Mouse (Mus musculus) stomach, postnatal 0 days (tissue): ENCODE results near the gene Ndrg4. TPM values are rescaled to one million over a fixed set of nuclear protein-coding genes. Genes with fewer than 3 reads are reported as not detected.

Experiments used
- ATAC-seq: fragments of 200-750 bp; cut with Nextera tagmentation; 2 replicates; pipeline ENCODE4 v1.8.0; 2017; ENCODE audit not compliant: low FRiP score, low TSS enrichment
- DNase-seq: peaks from one replicate; pipeline ENCODE4 v3.0.0-alpha.2; 2016; ENCODE audit warnings: low spot score
- H3K27ac ChIP-seq: fragments of 300-500 bp; sonication (generic); replicated peaks from 2 replicates; pipeline ENCODE4 v1.5.1; 2014; ENCODE audit warnings: mild to moderate bottlenecking, control low read depth
- H3K27me3 ChIP-seq: fragments of 300-500 bp; sonication (generic); 2 replicates; pipeline ENCODE4 v1.6.1; 2014; ENCODE audit warnings: low read length; ENCODE audit not compliant: control insufficient read depth, insufficient read depth
- H3K36me3 ChIP-seq: fragments of 300-500 bp; sonication (generic); 2 replicates; pipeline ENCODE4 v1.6.1; 2014; ENCODE audit warnings: low read length, mixed read lengths; ENCODE audit not compliant: control insufficient read depth, insufficient read depth
- H3K4me1 ChIP-seq: fragments of 300-500 bp; sonication (generic); replicated peaks from 2 replicates; pipeline ENCODE4 v1.6.1; 2014; ENCODE audit warnings: antibody characterized with exemption; ENCODE audit not compliant: control insufficient read depth, insufficient read depth
- H3K4me2 ChIP-seq: fragments of 300-500 bp; sonication (generic); replicated peaks from 2 replicates; pipeline ENCODE4 v1.6.1; 2014; ENCODE audit warnings: low read depth, mild to moderate bottlenecking, control low read depth, moderate library complexity
- H3K4me3 ChIP-seq: fragments of 300-500 bp; sonication (generic); 2 replicates; pipeline ENCODE4 v1.5.1; 2014; ENCODE audit warnings: low read depth, low read length, control low read depth
- H3K9ac ChIP-seq: fragments of 300-500 bp; sonication (generic); 2 replicates; pipeline ENCODE4 v1.6.1; 2014; ENCODE audit warnings: mild to moderate bottlenecking, low read length, control low read depth, mixed read lengths
- H3K9me3 ChIP-seq: fragments of 300-500 bp; sonication (generic); 2 replicates; pipeline ENCODE4 v1.6.1; 2016; ENCODE audit warnings: low read length; ENCODE audit not compliant: control insufficient read depth
- CTCF ChIP-seq: IDR thresholded peaks from 2 replicates; pipeline ENCODE4 v1.5.1; 2016; ENCODE audit warnings: antibody characterized with exemption, low read depth, mild to moderate bottlenecking, moderate library complexity
- EP300 ChIP-seq: optimal IDR thresholded peaks from 2 replicates; pipeline ENCODE3; 2016; ENCODE audit warnings: antibody characterized with exemption
- WGBS: fragments of 180-500 bp; shearing (Covaris S2); extraction: QIAGEN DNeasy Blood & Tissue Kit; methylation state at CpG from one replicate; pipeline ENCODE4 v1.1.7; 2014; 5-methylcytosine and 5-hydroxymethylcytosine counted together
- polyA plus RNA-seq: library from polyadenylated mRNA; unstranded; fragments of >200 nt; fragmentation: Nextera tagmentation; extraction: Ambion mirVana; gene quantifications from 2 replicates; pipeline ENCODE4 v1.2.1, GENCODE M21; 2015

Ndrg4 gene
- polyA plus RNA-seq, 1 experiment from 2014 or later: 17.1 TPM

- peak; percentile 36 for DNase-seq
- ATAC-seq: peak; percentile 29; the same call in 1 of the 2 replicates
- 0 out of 2 replicates have a peak, but pooled peaks cover 3% of the 10 kb centered on the region for H3K4me1 ChIP-seq
- WGBS: 18% methylated on average over 21 of the region's 21 CpGs
- H3K27ac ChIP-seq: peak overlapping the region; percentile 67
- peak overlapping the region; percentile 93 for H3K4me2 ChIP-seq
- H3K9me3 ChIP-seq: no peaks in the 10 kb centered on the region
- TF ChIP-seq CTCF: no peak
- no peak for TF ChIP-seq EP300
- peak overlapping the region; percentile 83 for H3K9ac ChIP-seq
- H3K36me3 ChIP-seq: peaks cover 6% of the 10 kb centered on the region; the same call in 1 of the 2 replicates
- H3K27me3 ChIP-seq: no peaks in the 10 kb centered on the region
- peak overlapping the region; percentile 78 for H3K4me3 ChIP-seq
Measured at GRCm38 (mm10) chr8:95716546-95717335, 40.0 kb downstream of the Ndrg4 start.

- Histone ChIP-seq H3K4me2 (no peak overlapping the region), H3K36me3 (peaks cover 22% of the 10 kb centered on the region), H3K4me1 (no peaks in the 10 kb centered on the region), H3K9me3 (no peaks in the 10 kb centered on the region), H3K4me3 (no peak overlapping the region), H3K27ac (no peak overlapping the region), H3K27me3 (no peaks in the 10 kb centered on the region), H3K9ac (no peak overlapping the region)
- 71% methylated on average over 4 of the region's 4 CpGs for WGBS
- no peak for TF ChIP-seq CTCF
- no peak for TF ChIP-seq EP300
- no peak for ATAC-seq
- DNase-seq: no peak
Measured at GRCm38 (mm10) chr8:95727625-95728024, 50.8 kb downstream of the Ndrg4 start.

GRCm38 (mm10) chr8:95738596-95738995, 61.8 kb downstream of the Ndrg4 start:
- no peaks in the 10 kb centered on the region for H3K27me3 ChIP-seq
- no peaks in the 10 kb centered on the region for H3K4me1 ChIP-seq
- DNase-seq (peak; percentile 23), ATAC-seq (peak; percentile 64; the same call in 1 of the 2 replicates)
- no peaks in the 10 kb centered on the region for H3K9me3 ChIP-seq
- H3K9ac ChIP-seq: no peak overlapping the region
- TF ChIP-seq CTCF (peak; percentile 60), EP300 (no peak)
- WGBS: 68% methylated on average over 7 of the region's 7 CpGs
- H3K4me2 ChIP-seq: no peak overlapping the region
- peaks cover 19% of the 10 kb centered on the region for H3K36me3 ChIP-seq
- no peak overlapping the region for H3K4me3 ChIP-seq
- no peak overlapping the region for H3K27ac ChIP-seq

- ATAC-seq: no peak
- peaks cover 23% of the 10 kb centered on the region for H3K36me3 ChIP-seq
- 92% methylated on average over 7 of the region's 7 CpGs for WGBS
Measured at GRCm38 (mm10) chr8:95741732-95742131, 65.0 kb downstream of the Ndrg4 start.

GRCm38 (mm10) chr8:95748028-95748427, 71.2 kb downstream of the Ndrg4 start:
- Histone ChIP-seq H3K27ac (no peak overlapping the region), H3K9me3 (no peaks in the 10 kb centered on the region), H3K4me1 (no peaks in the 10 kb centered on the region), H3K9ac (no peak overlapping the region), H3K36me3 (peaks cover 30% of the 10 kb centered on the region), H3K27me3 (no peaks in the 10 kb centered on the region), H3K4me3 (no peak overlapping the region), H3K4me2 (no peak overlapping the region)
- no peak for ATAC-seq
- TF ChIP-seq CTCF (no peak), EP300 (no peak)
- WGBS: 82% methylated on average over 4 of the region's 4 CpGs
- no peak for DNase-seq

More at GRCm38 (mm10) chr8:95741732-95742131, 65.0 kb downstream of the Ndrg4 start:
- Histone ChIP-seq H3K9me3 (no peaks in the 10 kb centered on the region), H3K4me2 (no peak overlapping the region), H3K27me3 (no peaks in the 10 kb centered on the region), H3K27ac (no peak overlapping the region), H3K4me3 (no peak overlapping the region), H3K4me1 (no peaks in the 10 kb centered on the region), H3K9ac (no peak overlapping the region)
- TF ChIP-seq CTCF: no peak
- TF ChIP-seq EP300: no peak
- DNase-seq: no peak

- H3K4me3 ChIP-seq: no peak overlapping the region
- ATAC-seq: no peak
- H3K4me2 ChIP-seq: no peak overlapping the region
- H3K27ac ChIP-seq: no peak overlapping the region
- 100% methylated on average over 1 of the region's 1 CpGs for WGBS
- no peak overlapping the region for H3K9ac ChIP-seq
- no peaks in the 10 kb centered on the region for H3K4me1 ChIP-seq
- H3K36me3 ChIP-seq: peaks cover 22% of the 10 kb centered on the region; the same call in 1 of the 2 replicates
- DNase-seq: no peak
- H3K27me3 ChIP-seq: no peaks in the 10 kb centered on the region
- H3K9me3 ChIP-seq: no peaks in the 10 kb centered on the region
- TF ChIP-seq CTCF: no peak
- no peak for TF ChIP-seq EP300
Measured at GRCm38 (mm10) chr8:95751924-95752323, 75.1 kb downstream of the Ndrg4 start.
